Mouse (Mus musculus) spleen, embryonic (tissue): ENCODE results near the gene Josd1.

Experiments used
- CTCF ChIA-PET: fragments of 350-600 bp; sonication (Branson Sonifier 250); formaldehyde crosslinking; loops from one replicate; lab custom pipeline; 2022; lab: Charles Lee

Josd1 gene

GRCm38 (mm10) chr15:79687646-79688267, at the start of gene Josd1:
TSS of gene Josd1 (minus strand) at chr15:79687919.
- CTCF ChIA-PET: no interaction called here

- CTCF ChIA-PET: no interaction called here
Observed at GRCm38 (mm10) chr15:79734311-79734710, 46.6 kb upstream of the Josd1 start.

GRCm38 (mm10) chr15:79733640-79734039, 45.9 kb upstream of the Josd1 start:
- CTCF ChIA-PET: no interaction called here

- CTCF ChIA-PET: no interaction called here
Observed at GRCm38 (mm10) chr15:79733192-79733591, 45.5 kb upstream of the Josd1 start.

GRCm38 (mm10) chr15:79731554-79731953, 43.8 kb upstream of the Josd1 start:
- CTCF ChIA-PET: interaction anchor here (0.7 kb wide), 1 partner anchor 93 kb away, joined by 5 read pairs; no protein-coding TSS in a partner anchor

GRCm38 (mm10) chr15:79728731-79729388, 41.1 kb upstream of the Josd1 start:
- CTCF ChIA-PET: interaction anchor here (0.5 to 0.6 kb wide), 2 partner anchors 690 to 1016 kb away, joined by 3 read pairs; no protein-coding TSS in a partner anchor

GRCm38 (mm10) chr15:79728311-79728710, 40.6 kb upstream of the Josd1 start:
- CTCF ChIA-PET: interaction anchor here (0.5 to 0.6 kb wide), 2 partner anchors 690 to 1016 kb away, joined by 3 read pairs; no protein-coding TSS in a partner anchor

GRCm38 (mm10) chr15:79727840-79728239, 40.1 kb upstream of the Josd1 start:
- CTCF ChIA-PET: no interaction called here

GRCm38 (mm10) chr15:79725190-79725789, 37.6 kb upstream of the Josd1 start:
- CTCF ChIA-PET: interaction anchor here (1.5 kb wide), 1 partner anchor 27 kb away, joined by 4 read pairs; no protein-coding TSS in a partner anchor

- CTCF ChIA-PET: interaction anchor here (0.5 to 0.6 kb wide), 2 partner anchors 23 to 212 kb away, joined by 3 to 4 read pairs; no protein-coding TSS in a partner anchor
Observed at GRCm38 (mm10) chr15:79723439-79723838, 35.7 kb upstream of the Josd1 start.

- CTCF ChIA-PET: no interaction called here
Observed at GRCm38 (mm10) chr15:79720796-79721195, 33.1 kb upstream of the Josd1 start.

- CTCF ChIA-PET: no interaction called here
Observed at GRCm38 (mm10) chr15:79720267-79720666, 32.5 kb upstream of the Josd1 start.

GRCm38 (mm10) chr15:79716710-79717109, 29.0 kb upstream of the Josd1 start:
- CTCF ChIA-PET: interaction anchor here (0.9 kb wide), 1 partner anchor 20 kb away, joined by 3 read pairs; no protein-coding TSS in a partner anchor

GRCm38 (mm10) chr15:79715646-79716045, 27.9 kb upstream of the Josd1 start:
- CTCF ChIA-PET: no interaction called here

GRCm38 (mm10) chr15:79708229-79708822, 20.6 kb upstream of the Josd1 start:
- CTCF ChIA-PET: no interaction called here

- CTCF ChIA-PET: no interaction called here
Observed at GRCm38 (mm10) chr15:79706603-79707214, 19.0 kb upstream of the Josd1 start.

- CTCF ChIA-PET: interaction anchor here (1.2 kb wide), 1 partner anchor 19 kb away, joined by 3 read pairs; no protein-coding TSS in a partner anchor
Observed at GRCm38 (mm10) chr15:79697558-79698187, 10.0 kb upstream of the Josd1 start.

GRCm38 (mm10) chr15:79697011-79697410, 9.3 kb upstream of the Josd1 start:
- CTCF ChIA-PET: interaction anchor here (1.2 kb wide), 1 partner anchor 20 kb away, joined by 3 read pairs; no protein-coding TSS in a partner anchor

GRCm38 (mm10) chr15:79696508-79696907, 8.8 kb upstream of the Josd1 start:
- CTCF ChIA-PET: interaction anchor here (1.2 kb wide), 1 partner anchor 20 kb away, joined by 3 read pairs; no protein-coding TSS in a partner anchor

- CTCF ChIA-PET: no interaction called here
Observed at GRCm38 (mm10) chr15:79695516-79695915, 7.8 kb upstream of the Josd1 start.

- CTCF ChIA-PET: no interaction called here
Observed at GRCm38 (mm10) chr15:79694512-79694911, 6.8 kb upstream of the Josd1 start.
